Mouse (Mus musculus) frontal cortex, postnatal 36 days (tissue): ENCODE measurements around the gene Rnf34.

Experiments used
- DNase-seq, 2 experiments: peaks; one replicate each; pipeline ENCODE4 v3.0.0; 2022; ENCODE audit warnings: low spot score in 2 of 2

Rnf34 gene

DNA sequence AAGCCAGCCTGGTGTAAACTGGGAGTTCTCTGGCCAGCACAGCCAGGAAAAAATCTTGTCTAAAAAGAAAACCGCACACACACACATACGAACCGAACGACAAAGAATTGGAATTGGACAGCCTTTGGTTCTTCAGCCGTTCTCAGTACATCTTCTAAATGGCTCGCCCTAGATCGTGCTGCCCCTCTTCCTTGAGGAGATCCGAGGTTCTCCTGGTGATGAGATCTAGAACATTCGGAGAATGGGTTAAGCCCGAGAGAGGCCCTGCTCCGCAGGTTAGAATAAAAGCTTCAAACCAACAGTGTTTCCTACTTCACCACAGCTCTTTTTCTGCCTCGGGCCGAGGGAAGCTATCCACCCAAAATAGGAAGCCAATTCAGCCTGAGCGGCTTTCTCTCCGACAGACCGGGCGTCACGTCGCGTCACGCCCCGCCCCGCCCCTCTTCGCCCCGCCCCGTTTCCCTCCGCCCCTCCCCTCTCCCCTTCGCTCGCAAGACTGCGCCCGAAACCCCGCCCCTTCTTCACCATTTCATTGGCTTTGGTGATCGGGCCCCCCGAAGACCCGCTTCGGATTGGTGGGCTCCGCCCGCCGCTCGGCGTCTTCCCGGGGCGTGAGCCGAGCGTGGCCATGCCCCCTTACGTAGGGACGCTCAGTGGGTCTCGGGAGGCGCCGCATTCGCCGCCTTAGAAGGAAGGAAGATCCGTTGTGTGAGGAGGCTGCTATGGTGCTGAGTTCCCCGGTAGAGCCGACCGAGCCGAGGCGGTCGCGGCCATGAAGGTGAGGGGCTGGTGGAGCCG, at the start of gene Rnf34:
Gene Rnf34 (plus strand): TSS at position 528 of the 798 bp plus-strand sequence.
- peak; percentile 95 to 96 for DNase-seq

DNA sequence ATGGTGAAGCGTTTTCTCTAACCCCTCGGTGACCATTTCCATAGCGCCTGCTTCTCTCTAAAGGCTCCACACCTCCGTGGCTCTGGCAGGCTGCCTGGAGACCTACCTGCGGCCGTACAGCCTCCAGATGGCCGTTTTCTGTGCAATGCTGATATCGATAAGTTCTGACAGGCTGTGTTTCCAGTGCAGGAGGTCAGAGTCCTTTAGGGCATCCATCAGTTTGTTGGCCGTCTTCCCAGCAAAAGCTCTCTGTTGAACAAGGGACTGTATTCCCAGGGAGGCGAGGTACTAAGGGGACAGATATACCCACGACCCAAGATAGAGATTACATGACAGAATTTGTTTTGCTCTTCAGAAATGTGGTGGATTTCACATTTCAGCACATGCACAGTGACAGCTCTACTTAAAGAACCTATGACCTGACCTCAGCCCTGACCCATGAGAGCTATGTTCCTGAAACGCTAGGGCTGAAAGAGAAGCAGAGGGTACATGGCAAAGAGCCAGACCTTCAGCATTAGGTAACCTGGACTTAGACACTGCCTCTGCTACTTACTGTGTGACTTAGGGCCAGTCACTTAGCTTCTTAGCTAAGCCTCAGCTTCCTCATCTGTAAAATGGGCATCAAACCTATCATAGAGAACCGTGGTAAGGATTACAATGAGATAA, 49.4 kb upstream of the Rnf34 start:
- no peak for DNase-seq

DNA sequence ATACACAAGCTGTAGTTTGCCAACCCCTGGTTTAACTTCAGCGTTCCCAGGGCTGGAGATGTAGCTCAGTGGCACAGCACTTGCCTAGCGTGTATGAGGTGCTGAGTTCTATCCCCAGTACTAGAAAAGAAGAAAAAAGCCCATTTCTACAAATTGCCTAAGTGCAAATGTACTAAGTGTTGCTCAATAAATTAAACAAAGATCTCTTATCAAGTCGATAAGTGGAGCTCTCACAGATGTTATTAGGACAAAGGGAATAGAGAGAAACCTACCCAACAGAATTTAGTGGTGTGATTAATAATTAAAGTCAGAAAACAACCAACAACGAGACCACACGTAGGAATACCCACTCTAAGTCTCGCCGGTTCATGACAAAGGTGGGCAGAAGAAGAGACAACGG, 48.2 kb upstream of the Rnf34 start:
- DNase-seq, result no peak

DNA sequence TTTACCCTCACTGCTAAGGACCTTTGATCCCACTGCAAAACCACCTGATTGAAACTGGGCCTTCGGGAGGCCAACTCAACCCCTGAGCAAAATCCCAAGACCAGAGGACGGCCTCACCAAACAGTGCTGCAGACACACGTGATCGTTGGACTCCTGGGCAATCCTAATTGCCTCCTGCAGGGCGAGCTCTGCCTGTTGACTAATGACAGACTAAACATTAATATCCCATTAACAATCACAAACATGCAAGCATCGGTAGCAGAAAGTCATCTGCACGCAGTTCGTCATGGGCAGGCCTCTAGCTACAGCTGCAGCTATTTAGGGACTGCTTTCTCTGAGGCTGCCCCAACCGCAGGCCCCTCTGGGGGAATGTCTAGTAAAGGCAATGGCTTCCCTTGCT, 47.1 kb upstream of the Rnf34 start:
- no peak for DNase-seq

DNA sequence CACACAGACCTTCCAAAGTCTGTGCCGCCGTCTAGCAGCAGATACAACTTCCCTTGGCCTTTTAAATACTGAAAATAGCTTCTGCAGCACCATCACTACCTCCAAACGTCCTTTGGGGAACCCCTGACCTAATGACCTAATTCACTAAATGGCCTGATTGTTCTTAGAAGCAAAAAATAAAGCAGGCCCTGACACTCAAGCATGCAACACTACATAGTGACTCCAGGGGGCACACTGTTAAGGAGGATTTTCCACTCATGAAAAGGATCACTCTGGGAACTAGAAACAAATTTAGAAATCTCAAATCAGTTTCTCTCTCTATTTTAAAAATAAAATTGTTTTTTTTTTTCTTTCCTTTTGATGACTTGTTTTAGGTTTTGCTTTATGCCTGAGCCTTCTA, 44.3 kb upstream of the Rnf34 start:
- no peak for DNase-seq

DNA sequence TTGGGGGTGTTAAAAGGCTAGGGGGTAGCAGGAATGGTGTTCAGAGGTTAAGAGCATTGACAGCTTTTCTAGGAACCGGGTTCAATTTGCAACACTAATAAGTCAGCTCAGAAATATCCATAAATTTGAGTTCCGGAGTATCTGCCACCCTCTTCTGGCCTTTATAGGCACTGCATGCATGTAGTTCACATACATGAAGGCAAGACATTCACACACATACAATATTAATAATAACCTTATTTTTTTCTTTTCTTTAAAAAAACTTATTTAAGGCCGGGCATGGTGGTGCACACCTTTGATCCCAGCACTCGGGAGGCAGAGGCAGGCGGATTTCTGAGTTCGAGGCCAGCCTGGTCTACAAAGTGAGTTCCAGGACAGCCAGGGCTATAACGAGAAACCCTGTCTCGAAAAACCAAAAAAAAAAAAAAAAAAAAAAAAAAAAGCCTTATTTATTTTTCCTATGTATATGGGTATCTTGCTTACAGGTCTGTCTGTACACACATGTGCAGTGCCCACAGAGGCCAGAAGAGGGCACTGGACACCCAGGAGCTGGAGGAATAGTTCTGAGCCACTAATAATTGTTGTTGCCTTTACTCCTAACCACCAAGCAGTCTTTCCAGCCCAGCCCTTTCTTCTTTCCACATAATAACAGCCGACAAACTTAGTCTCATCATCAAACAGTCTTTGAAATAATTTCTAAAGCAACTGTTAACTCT, 38.3 kb upstream of the Rnf34 start:
- DNase-seq, result peak; percentile 26 to 46

DNA sequence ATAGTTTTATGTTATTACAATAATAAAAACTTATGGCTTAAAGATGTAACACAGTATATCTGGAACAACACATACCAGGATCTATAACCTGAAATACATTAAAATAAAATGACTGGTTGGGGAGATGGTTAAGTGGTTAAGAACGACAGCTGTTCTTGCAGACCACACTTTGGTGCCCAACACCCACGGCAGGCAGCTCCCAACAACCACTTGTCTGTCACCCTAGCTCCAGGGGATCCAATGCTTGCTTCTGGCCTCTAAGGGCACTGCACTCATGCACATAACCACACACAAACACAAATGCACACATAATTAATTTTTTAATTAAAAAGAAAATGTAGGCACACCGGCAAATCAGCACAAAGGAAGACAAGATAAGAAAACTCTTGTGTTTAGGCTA, 37.1 kb upstream of the Rnf34 start:
- DNase-seq, result no peak

DNA sequence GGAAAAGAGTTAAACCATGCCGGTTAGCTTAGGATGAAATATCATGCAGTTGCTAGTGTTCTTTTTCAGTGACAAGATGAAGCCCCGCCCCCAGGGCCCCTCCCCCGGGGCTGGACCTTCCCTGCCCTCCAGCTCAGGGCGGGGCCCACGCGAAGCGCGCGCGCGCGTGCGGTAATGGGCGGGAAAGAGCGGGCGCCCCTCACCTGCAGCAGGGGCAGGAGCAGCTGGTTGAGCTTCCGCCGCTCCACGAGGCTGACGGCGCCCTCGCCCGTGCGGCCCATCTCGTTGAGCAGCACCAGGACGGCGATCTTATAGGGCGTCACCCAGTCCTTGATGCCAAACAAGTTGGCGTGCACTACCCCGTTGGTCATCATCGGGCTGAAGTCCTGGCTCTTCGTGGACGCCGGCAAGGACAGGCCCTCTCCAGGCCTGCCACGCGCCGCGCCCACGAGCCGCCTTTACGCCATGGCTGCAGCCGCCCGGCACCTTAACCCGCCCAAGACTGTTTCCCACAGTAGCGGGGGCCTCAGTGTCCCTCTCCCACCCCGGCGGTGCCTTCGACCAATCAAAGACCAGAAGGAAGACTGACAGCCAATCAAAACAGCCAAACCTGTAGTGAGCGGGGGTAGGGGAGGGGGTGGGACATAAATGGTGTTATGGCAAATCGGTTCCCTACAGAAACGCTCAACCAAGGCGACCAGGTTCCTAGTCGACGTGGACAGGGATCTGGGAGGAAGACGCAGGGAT, 28.9 kb upstream of the Rnf34 start, which contains the start of gene Anapc5:
Gene Anapc5 (minus strand): TSS at position 563 of the 747 bp plus-strand sequence.
- peak; percentile 89 to 90 for DNase-seq

DNA sequence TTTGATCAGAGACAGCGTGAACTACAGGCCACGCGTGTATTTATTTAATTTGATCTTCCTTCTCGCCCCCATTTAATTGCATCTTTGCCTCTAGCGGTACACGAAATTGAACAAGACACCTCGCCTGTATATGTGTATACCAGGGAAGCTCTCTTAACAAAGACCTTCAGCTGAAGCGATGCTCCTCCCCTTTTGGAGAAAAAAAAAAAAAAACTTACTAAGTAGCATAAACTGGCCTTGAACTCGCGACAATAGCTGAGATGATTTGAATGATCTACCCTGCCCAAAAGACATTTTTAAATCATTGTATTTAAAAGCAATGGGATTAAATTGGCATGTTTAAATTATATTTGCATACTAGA, 28.3 kb upstream of the Rnf34 start:
- DNase-seq, result no peak

DNA sequence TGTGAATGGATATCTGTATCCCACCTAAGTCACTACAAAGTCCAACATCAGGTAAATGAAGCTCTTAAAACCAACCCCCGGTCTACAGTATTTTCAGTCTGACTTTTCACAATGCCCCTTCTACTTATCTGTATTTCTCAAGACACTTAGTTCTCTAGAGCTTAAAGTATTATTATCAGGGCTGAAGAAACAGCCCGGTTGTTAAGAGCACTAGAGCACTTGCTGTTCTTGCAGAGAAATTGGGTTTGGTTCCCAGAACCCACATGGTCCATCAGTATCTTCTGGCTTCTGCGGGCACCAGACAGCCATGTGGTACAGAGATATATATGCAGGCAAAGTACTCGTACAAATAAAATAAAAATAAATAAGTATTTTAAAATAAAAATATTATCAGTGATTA, 27.4 kb upstream of the Rnf34 start:
- no peak for DNase-seq

DNA sequence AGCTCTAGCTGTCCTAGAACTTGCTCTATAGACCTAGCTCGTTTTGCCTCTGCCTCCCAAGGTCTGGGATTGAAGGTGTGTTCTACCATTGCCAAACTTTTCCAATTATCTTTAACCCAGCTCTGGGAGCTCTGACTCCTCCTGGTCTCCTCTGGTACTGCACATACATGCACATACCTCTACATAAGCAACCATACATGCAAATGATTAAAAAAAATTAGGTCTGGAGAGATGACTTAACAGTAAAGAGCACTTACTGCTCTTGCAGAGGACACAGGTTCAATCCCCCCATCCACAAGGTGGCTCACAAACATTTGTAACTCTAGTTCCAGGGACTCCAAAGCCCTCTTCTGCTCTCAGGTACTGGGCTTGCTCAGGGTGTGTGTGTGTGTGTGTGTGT, 25.9 kb upstream of the Rnf34 start:
- DNase-seq, result no peak

DNA sequence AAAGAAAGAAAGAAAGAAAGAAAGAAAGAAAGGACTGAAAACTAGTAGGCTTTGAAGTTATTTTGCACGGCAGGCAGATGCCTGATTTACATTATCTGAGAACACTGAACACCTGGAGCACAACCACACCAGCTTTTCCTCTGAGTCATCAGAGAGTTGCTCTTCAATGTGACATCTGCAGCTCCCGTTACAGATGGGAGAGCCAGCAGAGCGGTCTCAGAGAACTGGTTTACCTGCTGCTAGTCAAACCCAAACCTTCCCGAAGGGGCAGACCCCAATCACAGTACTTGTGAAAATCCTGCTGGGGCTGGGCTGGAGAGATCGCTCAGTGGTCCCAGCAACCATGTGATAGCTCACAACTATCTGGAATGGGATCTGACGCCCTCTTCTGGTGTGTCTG, 25.4 kb upstream of the Rnf34 start:
- no peak for DNase-seq

DNA sequence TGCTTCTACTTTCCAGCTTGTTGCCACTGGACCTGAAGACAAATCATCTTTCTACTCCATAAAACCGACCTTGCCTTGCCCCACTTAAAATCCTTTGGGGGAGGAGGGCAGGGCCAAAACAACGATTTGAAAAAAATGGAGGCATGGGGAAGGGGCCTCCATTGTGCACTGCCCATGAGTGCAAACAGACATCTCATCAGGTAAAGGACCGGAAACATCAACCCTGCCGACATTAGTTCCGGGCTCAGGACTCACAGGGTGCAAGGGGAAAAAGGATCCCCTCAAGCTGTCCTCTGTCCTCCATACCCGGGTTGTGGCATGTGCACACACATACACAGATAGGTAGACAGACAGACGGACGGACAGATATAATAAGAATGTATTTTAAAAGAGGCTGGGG, 24.7 kb upstream of the Rnf34 start:
- DNase-seq, result no peak

DNA sequence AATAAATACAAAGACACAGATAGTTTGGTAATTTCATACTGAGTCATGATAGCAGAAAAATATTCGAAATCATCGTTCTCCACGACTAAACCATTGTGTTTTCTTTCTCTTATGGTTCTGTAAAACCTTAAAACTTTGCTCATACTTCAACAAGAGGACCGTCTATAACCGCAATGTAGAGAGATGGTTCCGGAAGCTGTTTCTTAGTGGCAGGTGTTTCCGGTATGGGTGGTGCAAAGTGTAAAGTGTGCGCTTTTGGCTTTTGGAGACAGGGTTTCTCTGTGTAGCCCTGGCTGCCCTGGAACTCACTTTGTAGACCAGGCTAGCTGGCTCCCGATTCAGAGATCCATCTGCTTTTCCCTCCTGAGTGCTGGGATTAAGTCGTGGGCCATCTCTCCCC, 17.3 kb upstream of the Rnf34 start:
- no peak for DNase-seq

DNA sequence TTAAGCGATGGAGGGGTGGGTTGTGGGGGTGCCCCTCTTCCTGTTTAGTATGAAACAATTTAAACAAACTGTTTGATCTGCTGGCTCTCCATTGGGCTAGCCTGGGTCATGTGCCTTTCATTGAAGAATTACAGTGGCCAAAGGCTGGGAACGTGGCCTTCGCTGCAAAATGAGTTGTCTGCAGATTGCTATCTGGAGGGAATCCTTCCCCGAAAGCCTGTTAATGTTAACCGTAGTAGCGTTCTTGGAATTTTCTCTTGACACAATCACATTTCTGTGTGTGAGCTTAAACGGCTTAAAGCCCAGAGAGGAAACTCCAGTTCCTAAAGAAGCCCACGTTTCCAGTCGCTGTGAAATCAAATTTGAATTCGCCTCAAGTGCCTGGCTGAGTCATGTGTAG, 16.9 kb upstream of the Rnf34 start:
- peak in 1 of 2 experiments; percentile 23 for DNase-seq

DNA sequence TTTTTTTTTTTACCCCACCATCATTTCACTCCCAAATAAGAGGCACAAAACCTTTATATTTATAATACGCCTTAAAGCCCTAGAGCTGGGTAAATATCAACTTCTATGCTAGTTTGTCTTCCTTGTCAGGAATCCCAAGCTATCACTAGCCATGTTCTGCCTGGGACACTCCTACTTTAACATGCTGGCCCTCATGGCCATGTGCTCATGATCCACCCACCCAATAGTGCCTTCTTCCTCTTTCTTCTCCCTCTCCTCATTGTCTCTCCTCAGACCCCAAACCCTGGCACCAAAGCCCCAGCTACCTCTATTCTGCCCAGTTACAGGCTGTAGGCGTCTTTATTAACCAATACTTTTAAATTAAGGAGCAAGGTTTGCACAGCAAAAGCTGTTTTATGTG, 8.7 kb upstream of the Rnf34 start:
- no peak for DNase-seq

DNA sequence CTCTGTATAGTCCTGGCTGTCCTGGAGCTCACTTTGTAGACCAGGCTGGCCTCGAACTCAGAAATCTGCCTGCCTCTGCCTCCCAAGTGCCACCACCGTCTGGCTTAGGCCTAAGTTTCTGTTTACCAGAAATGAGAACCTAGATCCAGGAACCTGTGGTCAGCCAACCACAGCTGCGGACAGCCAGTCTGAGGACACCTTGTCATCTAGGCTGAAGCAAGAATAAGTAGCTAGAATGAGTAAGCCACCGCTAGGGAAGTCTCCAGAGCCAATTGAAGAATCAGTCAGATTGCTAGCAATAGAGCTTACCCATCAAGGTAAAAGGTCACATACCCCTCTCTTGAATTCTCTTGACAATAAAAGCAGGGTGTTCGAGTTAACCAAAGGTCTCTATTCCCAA, 6.0 kb upstream of the Rnf34 start:
- DNase-seq, result no peak

DNA sequence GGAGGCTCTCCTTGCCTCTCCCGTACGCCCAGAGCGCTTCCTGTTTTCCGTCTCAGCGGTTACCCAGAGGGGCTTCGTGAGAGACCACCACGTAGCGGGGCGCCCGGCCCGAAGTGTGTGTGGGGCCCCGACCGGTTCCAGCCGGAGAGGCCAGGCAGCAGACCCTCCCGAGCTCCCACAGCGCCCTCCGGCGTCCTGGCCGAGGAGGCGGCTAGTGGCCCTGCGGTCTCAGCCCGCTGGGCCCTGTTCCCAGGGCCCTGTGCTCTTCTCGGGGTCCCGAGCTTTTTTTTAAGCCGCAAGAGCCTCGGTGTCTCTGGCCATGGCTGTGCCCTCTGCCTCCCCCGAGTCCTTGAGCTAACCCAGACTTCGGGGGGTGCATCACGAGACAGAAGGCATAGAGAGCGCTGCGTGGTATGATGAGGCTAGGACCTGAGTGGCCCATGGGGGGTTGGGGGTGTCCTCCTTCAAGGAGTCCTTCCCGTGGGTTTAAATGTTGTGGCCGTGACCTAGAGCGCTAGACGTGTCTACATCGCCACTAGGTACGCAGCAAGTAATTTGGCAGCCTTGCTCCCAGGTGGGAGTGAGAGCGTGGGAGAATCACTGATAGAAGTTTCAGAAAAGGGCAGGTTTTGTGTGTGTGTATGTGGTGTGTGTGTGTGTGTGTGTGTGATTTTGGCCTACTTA, 613 bp downstream of the Rnf34 start:
- DNase-seq, result peak; percentile 21 to 37

DNA sequence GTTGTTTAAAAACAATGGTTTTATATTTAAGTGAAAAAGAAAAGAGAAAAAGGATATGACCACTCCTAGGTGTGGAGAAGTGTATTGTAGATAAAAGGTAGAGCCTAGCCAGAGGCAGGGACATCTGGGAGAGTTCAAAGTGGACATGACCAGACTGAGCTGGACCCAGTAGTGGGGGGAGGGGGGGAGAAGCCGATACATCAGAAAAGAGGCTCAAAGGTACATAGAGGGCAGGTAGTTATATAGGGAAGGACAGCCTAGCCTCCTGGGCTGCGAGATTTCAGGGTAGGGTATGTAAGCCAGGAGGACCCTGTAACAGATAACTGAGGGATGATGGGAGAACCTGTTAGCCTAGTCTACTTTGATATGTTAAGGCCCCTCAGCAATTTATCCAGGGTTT, 2.8 kb downstream of the Rnf34 start:
- no peak for DNase-seq

DNA sequence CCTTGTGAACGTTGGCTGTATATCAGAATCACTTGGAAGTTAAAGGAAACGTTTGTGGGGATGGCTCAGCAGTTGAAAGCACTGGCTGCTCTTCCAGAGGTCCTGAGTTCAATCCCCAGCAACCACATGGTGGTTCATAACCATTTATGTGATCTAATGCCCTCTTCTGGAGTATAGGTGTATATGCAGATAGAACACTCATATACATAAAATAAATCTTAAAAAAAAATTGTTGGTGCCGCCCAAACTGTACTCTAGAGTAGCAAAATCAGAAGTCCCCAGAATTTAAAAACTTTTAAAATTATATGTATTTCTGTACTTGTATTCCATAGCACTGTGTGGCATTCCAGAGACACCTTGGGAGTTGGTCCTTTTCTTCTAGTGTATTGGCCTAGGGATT, 6.0 kb downstream of the Rnf34 start:
- no peak for DNase-seq

DNA sequence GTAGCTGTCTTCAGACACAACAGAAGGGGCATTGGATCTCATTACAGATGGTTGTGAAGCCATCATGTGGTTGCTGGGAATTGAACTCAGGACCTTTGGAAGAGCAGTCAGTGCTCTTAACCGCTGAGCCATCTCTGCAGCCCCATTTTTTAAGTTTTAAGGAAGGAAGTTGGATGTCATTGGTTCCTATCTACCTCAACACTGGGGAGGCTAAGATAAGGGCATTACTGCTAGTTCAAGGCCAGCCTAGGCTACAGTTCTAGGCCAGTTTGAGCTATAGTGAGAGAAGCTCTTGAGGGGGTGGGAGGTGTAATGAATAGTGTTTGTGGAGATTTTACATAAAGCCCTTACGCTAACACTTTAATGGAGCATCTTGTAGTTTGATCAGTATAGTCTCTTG, 13.2 kb downstream of the Rnf34 start:
- no peak for DNase-seq

DNA sequence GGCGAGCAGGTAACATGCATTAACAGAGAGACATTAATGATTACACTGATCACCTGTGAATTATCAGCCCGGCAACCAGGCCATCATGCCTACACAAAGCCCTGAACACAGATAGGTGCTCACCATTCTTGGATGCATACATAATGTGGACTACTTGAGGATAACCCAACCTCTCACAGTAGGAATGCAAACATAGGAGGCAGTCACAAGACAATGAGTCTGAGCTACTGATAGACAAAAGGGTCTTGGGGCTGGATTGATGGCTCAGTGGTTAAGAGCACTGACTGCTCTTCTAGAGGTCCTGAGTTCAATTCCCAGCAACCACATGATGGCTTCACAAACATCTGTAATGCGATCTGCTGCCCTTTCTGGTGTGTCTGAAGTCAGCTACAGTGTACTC, 22.8 kb downstream of the Rnf34 start:
- no peak for DNase-seq
